Mouse (Mus musculus): ENCODE measurements at regions not wholly inside any gene's neighbourhood (a gene's known extent, or its start where the extent isn't known, plus 50 kb on each side); places are given as distances from the start of the nearest gene placed in this dataset.

GRCm38 (mm10) chr9:93969118-93969517 is 568.8 kb downstream of the 1190002N15Rik start:
- DNase-seq (ENCODE audit: low spot score in 2 of 2): no peak

- DNase-seq (ENCODE audit: low spot score in 2 of 2): no peak
These were observed 582.4 kb downstream of the 1190002N15Rik start for GRCm38 (mm10) chr9:93955235-93956040.

- DNase-seq (ENCODE audit: low spot score in 2 of 2): no peak
These were observed 589.2 kb downstream of the 1190002N15Rik start for GRCm38 (mm10) chr9:93948671-93949070.

- no peak for DNase-seq (ENCODE audit: low spot score in 2 of 2)
These were observed 590.8 kb downstream of the 1190002N15Rik start for GRCm38 (mm10) chr9:93947053-93947452.

- DNase-seq (ENCODE audit: low spot score in 2 of 2): no peak
These were observed 597.7 kb downstream of the 1190002N15Rik start for GRCm38 (mm10) chr9:93940193-93940592.

- DNase-seq (ENCODE audit: low spot score in 2 of 2): no peak
These were observed 607.2 kb downstream of the 1190002N15Rik start for GRCm38 (mm10) chr9:93930684-93931083.

GRCm38 (mm10) chr9:93889256-93889655 is 648.6 kb downstream of the 1190002N15Rik start:
- DNase-seq (ENCODE audit: low spot score in 2 of 2): no peak

GRCm38 (mm10) chr9:93880112-93880511 is 657.8 kb downstream of the 1190002N15Rik start:
- no peak for DNase-seq (ENCODE audit: low spot score in 2 of 2)

GRCm38 (mm10) chr9:93879572-93879971 is 658.3 kb downstream of the 1190002N15Rik start:
- DNase-seq (ENCODE audit: low spot score in 2 of 2): no peak

GRCm38 (mm10) chr9:93870778-93871177 is 667.1 kb downstream of the 1190002N15Rik start:
- DNase-seq (ENCODE audit: low spot score in 2 of 2): no peak

GRCm38 (mm10) chr9:93857937-93858336 is 679.9 kb downstream of the 1190002N15Rik start:
- DNase-seq (ENCODE audit: low spot score in 2 of 2): no peak

- DNase-seq (ENCODE audit: low spot score in 2 of 2): no peak
These were observed 691.5 kb downstream of the 1190002N15Rik start for GRCm38 (mm10) chr9:93846411-93846810.

GRCm38 (mm10) chr9:93843869-93844268 is 694.0 kb downstream of the 1190002N15Rik start:
- no peak for DNase-seq (ENCODE audit: low spot score in 2 of 2)
